Mouse (Mus musculus) small intestine, adult 2 months (tissue): Measurements from ENCODE around the gene Clybl. TPM values are rescaled to one million over a fixed set of nuclear protein-coding genes. Genes with fewer than 3 reads are reported as not detected.

Experiments used
- H3K27ac ChIP-seq: fragments of 200-500 bp; 2 replicates; pipeline ENCODE4 v1.5.1; 2012; ENCODE audit warnings: low read depth, low read length, control low read depth, inconsistent platforms; ENCODE audit not compliant: insufficient read depth
- H3K27me3 ChIP-seq: fragments of 200-500 bp; 2 replicates; pipeline ENCODE4 v1.6.1; 2012; ENCODE audit warnings: mild to moderate bottlenecking, moderate library complexity, low read length, inconsistent platforms; ENCODE audit not compliant: control insufficient read depth, insufficient read depth
- H3K36me3 ChIP-seq: fragments of 200-500 bp; 2 replicates; pipeline ENCODE4 v1.6.1; 2012; ENCODE audit warnings: mild to moderate bottlenecking, low read length, control low read depth, inconsistent platforms; ENCODE audit not compliant: control insufficient read depth, insufficient read depth
- H3K4me1 ChIP-seq: fragments of 200-500 bp; 2 replicates; pipeline ENCODE4 v1.6.1; 2012; ENCODE audit warnings: low read length, inconsistent platforms, mixed read lengths; ENCODE audit not compliant: control insufficient read depth, insufficient read depth, insufficient read length
- H3K4me3 ChIP-seq: fragments of 200-500 bp; 2 replicates; pipeline ENCODE4 v1.5.1; 2012; ENCODE audit warnings: low read depth, mild to moderate bottlenecking, control low read depth, inconsistent platforms, low read length, moderate library complexity
- CTCF ChIP-seq: fragments of 200-500 bp; IDR thresholded peaks from 2 replicates; pipeline ENCODE4 v1.5.1; 2012; ENCODE audit warnings: low read depth, mild to moderate bottlenecking, control low read depth, inconsistent platforms, low read length, moderate library complexity, mixed read lengths; ENCODE audit not compliant: insufficient replicate concordance, insufficient read length; ENCODE audit errors: extremely low read depth
- POLR2A ChIP-seq: fragments of 200-500 bp; IDR thresholded peaks from 2 replicates; pipeline ENCODE4 v1.6.1; 2012; ENCODE audit warnings: low read depth, mild to moderate bottlenecking, control low read depth, inconsistent platforms, low read length, moderate library complexity
- WGBS: fragments of 180-500 bp; shearing (Covaris S2); methylation state at CpG from one replicate; pipeline ENCODE4 v1.1.7; 2018; 5-methylcytosine and 5-hydroxymethylcytosine counted together
- polyA plus RNA-seq: library from polyadenylated mRNA; depleted of rRNA; stranded (reverse); fragments of >200 nt; gene quantifications from 2 replicates; pipeline ENCODE4 v1.2.3, GENCODE M21; 2012; rRNA removed

Clybl gene
- polyA plus RNA-seq, 1 experiment, result 3.1 TPM

GRCm38 (mm10) chr14:122451551-122452145, 270.1 kb downstream of the Clybl start:
- no peak overlapping the region for H3K27ac ChIP-seq
- TF ChIP-seq POLR2A (no peak), CTCF (no peak)
- peaks cover 62% of the 10 kb centered on the region for H3K27me3 ChIP-seq
- peaks cover 8% of the 10 kb centered on the region for H3K4me1 ChIP-seq
- no peaks in the 10 kb centered on the region for H3K36me3 ChIP-seq
- 60% methylated on average over 5 of the region's 5 CpGs for WGBS
- H3K4me3 ChIP-seq, result no peak overlapping the region

Other genes starting within 250 kb of the Clybl start
- gene Gpr183, start 216.5 kb upstream of the Clybl start, polyA plus RNA-seq, result 1.3 and 1.8 TPM in 2 replicates
- not detected in 2 replicates for gene Timm8a2, start 147.0 kb upstream of the Clybl start, polyA plus RNA-seq
- gene Tm9sf2, start 74.7 kb upstream of the Clybl start, polyA plus RNA-seq, result 565 and 678 TPM in 2 replicates